Mouse (Mus musculus) adipocyte (in vitro differentiated cells): ENCODE data around the gene Baiap2l1.
"Not testable (repeated sequence)": the region's sequence is repeated elsewhere in the genome, so short reads cannot be mapped to it uniquely, and the experiment has no call there.

Experiments used
- DNase-seq: peaks from one replicate; pipeline ENCODE4 v3.0.0-alpha.2; 2016; ENCODE audit warnings: low spot score

The Baiap2l1 gene

GRCm38 (mm10) chr5:144357881-144358591 lies at the start of gene Baiap2l1:
TSS of gene Baiap2l1 (minus strand) at chr5:144358112.
- DNase-seq = peak; percentile 70

- no peak for DNase-seq
Measured at GRCm38 (mm10) chr5:144406256-144406655, 48.3 kb upstream of the Baiap2l1 start.

GRCm38 (mm10) chr5:144400821-144401220 lies 42.9 kb upstream of the Baiap2l1 start:
- DNase-seq = no peak

- no peak for DNase-seq
Measured at GRCm38 (mm10) chr5:144397566-144397965, 39.7 kb upstream of the Baiap2l1 start.

GRCm38 (mm10) chr5:144394142-144394541 lies 36.2 kb upstream of the Baiap2l1 start:
- no peak for DNase-seq

GRCm38 (mm10) chr5:144387851-144388250 lies 29.9 kb upstream of the Baiap2l1 start:
- DNase-seq = peak; percentile 42

- DNase-seq = no peak
Measured at GRCm38 (mm10) chr5:144383936-144384335, 26.0 kb upstream of the Baiap2l1 start.

- no peak for DNase-seq
Measured at GRCm38 (mm10) chr5:144381782-144382181, 23.9 kb upstream of the Baiap2l1 start.

GRCm38 (mm10) chr5:144380689-144381088 lies 22.8 kb upstream of the Baiap2l1 start:
- DNase-seq = no peak

- DNase-seq = no peak
Measured at GRCm38 (mm10) chr5:144379431-144379830, 21.5 kb upstream of the Baiap2l1 start.

- no peak for DNase-seq
Measured at GRCm38 (mm10) chr5:144372885-144373284, 15.0 kb upstream of the Baiap2l1 start.

GRCm38 (mm10) chr5:144372177-144372576 lies 14.3 kb upstream of the Baiap2l1 start:
- no peak for DNase-seq

- no peak for DNase-seq
Measured at GRCm38 (mm10) chr5:144370986-144371385, 13.1 kb upstream of the Baiap2l1 start.

GRCm38 (mm10) chr5:144368661-144369205 lies 10.8 kb upstream of the Baiap2l1 start:
- DNase-seq = peak; percentile 47

GRCm38 (mm10) chr5:144366551-144366950 lies 8.6 kb upstream of the Baiap2l1 start:
- DNase-seq = not testable (repeated sequence)

GRCm38 (mm10) chr5:144364680-144365357 lies 6.9 kb upstream of the Baiap2l1 start:
- DNase-seq = no peak

GRCm38 (mm10) chr5:144360346-144360745 lies 2.4 kb upstream of the Baiap2l1 start:
- peak; percentile 45 for DNase-seq

- no peak for DNase-seq
Measured at GRCm38 (mm10) chr5:144359886-144360285, 2.0 kb upstream of the Baiap2l1 start.

GRCm38 (mm10) chr5:144358592-144358917 lies 643 bp upstream of the Baiap2l1 start:
- no peak for DNase-seq

GRCm38 (mm10) chr5:144357551-144357880 lies 396 bp downstream of the Baiap2l1 start:
- no peak for DNase-seq

- no peak for DNase-seq
Measured at GRCm38 (mm10) chr5:144356776-144357455, 996 bp downstream of the Baiap2l1 start.

- DNase-seq = no peak
Measured at GRCm38 (mm10) chr5:144352250-144353047, 5.5 kb downstream of the Baiap2l1 start.
